Mouse (Mus musculus) E14TG2a.4 (cell line): ENCODE results near the gene Zfp579.

Experiments
- H3K27me3 ChIP-seq: 2 replicates; pipeline ENCODE4 v1.6.1; 2014; ENCODE audit warnings: low read length, control low read depth; ENCODE audit not compliant: insufficient read depth
- H3K36me3 ChIP-seq: 2 replicates; pipeline ENCODE4 v1.6.1; 2014; ENCODE audit warnings: low read length, control low read depth; ENCODE audit not compliant: insufficient read depth
- H3K4me1 ChIP-seq: replicated peaks from 2 replicates; pipeline ENCODE4 v1.6.1; 2014; ENCODE audit warnings: low read depth, low read length, control low read depth
- H3K4me3 ChIP-seq: replicated peaks from 2 replicates; pipeline ENCODE4 v1.5.1; 2014; ENCODE audit warnings: mild to moderate bottlenecking, low read length
- H3K9me3 ChIP-seq: 2 replicates; pipeline ENCODE4 v1.6.1; 2014; ENCODE audit warnings: low read length, control low read depth
- CTCF ChIP-seq: conservative IDR thresholded peaks from 2 replicates; pipeline ENCODE4 v1.5.1; 2014; ENCODE audit warnings: low read length
- NANOG ChIP-seq: IDR thresholded peaks from 2 replicates; pipeline ENCODE4 v1.6.1; 2014; ENCODE audit warnings: borderline replicate concordance, low read length, mixed read lengths
- POU5F1 ChIP-seq: IDR thresholded peaks from 2 replicates; pipeline ENCODE4 v1.6.1; 2014; ENCODE audit warnings: low read length, borderline replicate concordance

Gene Zfp579

GRCm38 (mm10) chr7:4950561-4951342 lies 45.2 kb downstream of the Zfp579 start:
- H3K27me3 ChIP-seq = no peaks in the 10 kb centered on the region; the same call in 1 of the 2 replicates
- H3K36me3 ChIP-seq = no peaks in the 10 kb centered on the region
- H3K4me3 ChIP-seq = no peak overlapping the region
- TF ChIP-seq POU5F1 (no peak), CTCF (no peak), NANOG (no peak)
- H3K4me1 ChIP-seq = peaks cover 35% of the 10 kb centered on the region
- no peaks in the 10 kb centered on the region for H3K9me3 ChIP-seq

GRCm38 (mm10) chr7:4948386-4948785 lies 47.6 kb downstream of the Zfp579 start:
- no peaks in the 10 kb centered on the region for H3K9me3 ChIP-seq
- H3K4me3 ChIP-seq = no peak overlapping the region
- H3K4me1 ChIP-seq = peaks cover 35% of the 10 kb centered on the region
- H3K27me3 ChIP-seq = peaks cover 6% of the 10 kb centered on the region; the same call in 1 of the 2 replicates
- TF ChIP-seq POU5F1 (no peak), CTCF (no peak), NANOG (no peak)
- H3K36me3 ChIP-seq = no peaks in the 10 kb centered on the region

GRCm38 (mm10) chr7:4947855-4948254 lies 48.1 kb downstream of the Zfp579 start:
- Histone ChIP-seq H3K9me3 (no peaks in the 10 kb centered on the region), H3K27me3 (peaks cover 6% of the 10 kb centered on the region; the same call in 1 of the 2 replicates), H3K4me3 (no peak overlapping the region), H3K4me1 (peaks cover 34% of the 10 kb centered on the region), H3K36me3 (no peaks in the 10 kb centered on the region)
- no peak for TF ChIP-seq POU5F1
- TF ChIP-seq CTCF = no peak
- TF ChIP-seq NANOG = no peak

- no peaks in the 10 kb centered on the region for H3K36me3 ChIP-seq
- H3K4me1 ChIP-seq = peaks cover 15% of the 10 kb centered on the region
- H3K4me3 ChIP-seq = peak overlapping the region; percentile 64
- no peak for TF ChIP-seq POU5F1
- no peak for TF ChIP-seq NANOG
- TF ChIP-seq CTCF = peak; percentile 92
- H3K27me3 ChIP-seq = peaks cover 9% of the 10 kb centered on the region; the same call in 1 of the 2 replicates
- H3K9me3 ChIP-seq = no peaks in the 10 kb centered on the region
Measured at GRCm38 (mm10) chr7:4943223-4943815, 52.6 kb downstream of the Zfp579 start.

- H3K9me3 ChIP-seq = no peaks in the 10 kb centered on the region
- peaks cover 9% of the 10 kb centered on the region; the same call in 1 of the 2 replicates for H3K27me3 ChIP-seq
- H3K4me3 ChIP-seq = no peak overlapping the region
- H3K4me1 ChIP-seq = peaks cover 15% of the 10 kb centered on the region
- TF ChIP-seq POU5F1 = no peak
- no peaks in the 10 kb centered on the region for H3K36me3 ChIP-seq
Measured at GRCm38 (mm10) chr7:4942673-4943072, 53.3 kb downstream of the Zfp579 start.

GRCm38 (mm10) chr7:4940068-4940479 lies 55.9 kb downstream of the Zfp579 start:
- no peaks in the 10 kb centered on the region for H3K36me3 ChIP-seq
- peaks cover 19% of the 10 kb centered on the region for H3K4me1 ChIP-seq
- TF ChIP-seq CTCF = peak; percentile 87
- no peak for TF ChIP-seq NANOG
- TF ChIP-seq POU5F1 = no peak
- H3K9me3 ChIP-seq = no peaks in the 10 kb centered on the region
- no peak overlapping the region for H3K4me3 ChIP-seq
- 0 out of 2 replicates have a peak, but pooled peaks cover 9% of the 10 kb centered on the region for H3K27me3 ChIP-seq

GRCm38 (mm10) chr7:4938456-4938855 lies 57.5 kb downstream of the Zfp579 start:
- TF ChIP-seq CTCF (peak; percentile 99), NANOG (no peak), POU5F1 (no peak)

GRCm38 (mm10) chr7:4937392-4937791 lies 58.6 kb downstream of the Zfp579 start:
- Histone ChIP-seq H3K4me1 (peaks cover 14% of the 10 kb centered on the region; the same call in 1 of the 2 replicates), H3K4me3 (no peak overlapping the region), H3K27me3 (0 out of 2 replicates have a peak, but pooled peaks cover 3% of the 10 kb centered on the region), H3K9me3 (no peaks in the 10 kb centered on the region), H3K36me3 (no peaks in the 10 kb centered on the region)
- TF ChIP-seq NANOG = no peak
- no peak for TF ChIP-seq CTCF
- TF ChIP-seq POU5F1 = no peak

More at GRCm38 (mm10) chr7:4938456-4938855, 57.5 kb downstream of the Zfp579 start:
- Histone ChIP-seq H3K9me3 (no peaks in the 10 kb centered on the region), H3K27me3 (0 out of 2 replicates have a peak, but pooled peaks cover 3% of the 10 kb centered on the region), H3K4me3 (no peak overlapping the region), H3K36me3 (no peaks in the 10 kb centered on the region), H3K4me1 (peaks cover 16% of the 10 kb centered on the region)
